Mouse (Mus musculus): Measurements from ENCODE around the gene Tpm3. TPM values are rescaled to one million over a fixed set of nuclear protein-coding genes. Genes with fewer than 3 reads are reported as not detected.

Tpm3 gene
- total and polyA plus RNA-seq, 3 experiments, result 205 to 274 (median 273) TPM

DNA sequence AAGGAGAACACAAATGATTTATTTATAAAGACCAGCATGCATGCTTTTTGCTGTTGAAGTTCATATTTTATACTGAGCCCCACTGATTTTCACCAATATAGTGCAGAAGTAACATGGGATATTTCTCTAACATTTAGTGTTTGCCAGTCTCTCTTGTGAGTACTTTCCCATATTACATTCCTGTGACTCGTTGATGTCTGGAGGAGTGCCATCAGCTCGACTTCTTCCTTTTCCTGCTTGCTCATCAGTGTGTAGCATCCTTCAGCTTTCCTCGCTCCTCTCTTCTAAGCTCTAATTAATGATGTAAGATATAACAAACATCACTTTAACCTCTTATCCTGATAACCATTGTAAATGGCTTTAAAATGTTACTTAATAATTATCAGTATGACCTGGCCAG, 73.0 kb downstream of the Tpm3 start:
- DNase-seq (ENCODE audit: low read depth, low spot score), result no peak
- TF ChIP-seq ZNF384 (IDR thresholded peaks at IDR 0.05; ENCODE audit: low read depth, low read length) (no peak), POLR2AphosphoS2 (IDR thresholded peaks at IDR 0.05; ENCODE audit: low read length) (no peak)
- Histone ChIP-seq H3K27ac (ENCODE audit: control insufficient read depth, low read depth, low read length) (no peak overlapping the region), H3K36me3 (ENCODE audit: control insufficient read depth in 1 of 2, insufficient read depth in 2 of 2, low read length in 2 of 2) (no peaks in the 10 kb centered on the region), H3K27me3 (ENCODE audit: control insufficient read depth in 1 of 2, insufficient read depth in 2 of 2, low read length in 2 of 2) (no peaks in the 10 kb centered on the region), H3K9me3 (replicated peaks; ENCODE audit: insufficient read depth, low read length) (no peaks in the 10 kb centered on the region), H3K4me3 (ENCODE audit: control insufficient read depth in 1 of 2, insufficient read depth in 1 of 2, low read depth in 2 of 2, low read length in 2 of 2) (no peak overlapping the region), H3K79me2 (ENCODE audit: control insufficient read depth, insufficient read depth, low read length, poor library complexity) (no peaks in the 10 kb centered on the region), H3K9ac (ENCODE audit: control insufficient read depth, low read depth, low read length, poor library complexity, severe bottlenecking) (no peak overlapping the region), H3K4me1 (ENCODE audit: control insufficient read depth in 1 of 2, insufficient read depth in 2 of 2, low read length in 2 of 2) (no peaks in the 10 kb centered on the region)

DNA sequence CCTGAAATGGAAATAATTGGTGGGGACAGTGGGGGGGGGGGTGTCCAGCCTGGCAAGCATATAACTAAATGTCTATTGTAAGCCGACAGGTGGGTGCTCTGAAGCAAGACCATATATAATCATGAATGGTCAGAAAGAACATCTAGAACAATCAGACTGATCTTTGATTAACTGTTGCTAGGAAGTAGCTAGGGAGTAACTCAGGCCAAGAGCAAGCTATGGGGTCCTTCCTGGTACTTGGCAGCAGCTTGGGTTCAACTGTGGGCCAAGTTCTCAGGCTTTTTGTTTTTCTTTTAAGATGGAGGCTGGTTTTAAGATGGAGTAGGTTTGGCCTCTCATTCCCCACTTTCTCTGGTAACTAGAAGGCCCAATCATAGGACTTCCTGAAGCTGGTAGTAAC, 74.2 kb downstream of the Tpm3 start:
- Histone ChIP-seq H3K27me3 (ENCODE audit: control insufficient read depth in 1 of 2, insufficient read depth in 2 of 2, low read length in 2 of 2) (no peaks in the 10 kb centered on the region), H3K79me2 (ENCODE audit: control insufficient read depth, insufficient read depth, low read length, poor library complexity) (no peaks in the 10 kb centered on the region), H3K9me3 (replicated peaks; ENCODE audit: insufficient read depth, low read length) (no peaks in the 10 kb centered on the region), H3K36me3 (ENCODE audit: control insufficient read depth in 1 of 2, insufficient read depth in 2 of 2, low read length in 2 of 2) (no peaks in the 10 kb centered on the region), H3K9ac (ENCODE audit: control insufficient read depth, low read depth, low read length, poor library complexity, severe bottlenecking) (no peak overlapping the region), H3K4me3 (ENCODE audit: control insufficient read depth in 1 of 2, insufficient read depth in 1 of 2, low read depth in 2 of 2, low read length in 2 of 2) (no peak overlapping the region), H3K4me1 (ENCODE audit: control insufficient read depth in 1 of 2, insufficient read depth in 2 of 2, low read length in 2 of 2) (no peaks in the 10 kb centered on the region), H3K27ac (ENCODE audit: control insufficient read depth, low read depth, low read length) (no peak overlapping the region)
- no peak for DNase-seq (ENCODE audit: low read depth, low spot score)
- no peak for TF ChIP-seq E2F4 (IDR thresholded peaks at IDR 0.05; ENCODE audit: borderline replicate concordance, low read depth, low read length)
- no peak for TF ChIP-seq ZMIZ1 (IDR thresholded peaks at IDR 0.05; ENCODE audit: low read depth, low read length)
- TF ChIP-seq POLR2A (IDR thresholded peaks at IDR 0.05; ENCODE audit: control insufficient read depth in 1 of 2, insufficient read depth in 1 of 2, low read depth in 1 of 2, low read length in 2 of 2, poor library complexity in 1 of 2), result no peak
- no peak for TF ChIP-seq TBP (IDR thresholded peaks at IDR 0.05; ENCODE audit: low read depth, low read length)
- TF ChIP-seq ZC3H11A (IDR thresholded peaks at IDR 0.05; ENCODE audit: low read depth, low read length), result no peak
- TF ChIP-seq RAD21 (IDR thresholded peaks at IDR 0.05; ENCODE audit: low read depth, low read length), result no peak
- no peak for TF ChIP-seq UBTF (IDR thresholded peaks at IDR 0.05; ENCODE audit: borderline replicate concordance, insufficient read depth, low read depth, low read length)
- no peak for TF ChIP-seq GABPA (IDR thresholded peaks at IDR 0.05; ENCODE audit: low read depth, low read length)
- TF ChIP-seq MAZ (IDR thresholded peaks at IDR 0.05; ENCODE audit: low read depth, low read length), result no peak
- TF ChIP-seq NRF1 (IDR thresholded peaks at IDR 0.05; ENCODE audit: insufficient read depth, low read depth, low read length, poor library complexity, severe bottlenecking), result no peak
- TF ChIP-seq JUND (IDR thresholded peaks at IDR 0.05; ENCODE audit: low read depth, low read length), result no peak
- no peak for TF ChIP-seq SIN3A (IDR thresholded peaks at IDR 0.05; ENCODE audit: low read length)
- no peak for TF ChIP-seq TAL1 (IDR thresholded peaks at IDR 0.05; ENCODE audit: low read length)
- TF ChIP-seq TCF12 (IDR thresholded peaks at IDR 0.05; ENCODE audit: low read depth, low read length), result no peak
- TF ChIP-seq MYC (IDR thresholded peaks at IDR 0.05; ENCODE audit: low read depth, low read length), result no peak
- TF ChIP-seq MAFK (IDR thresholded peaks at IDR 0.05; ENCODE audit: borderline replicate concordance, low read depth, low read length), result no peak
- no peak for TF ChIP-seq NELFE (IDR thresholded peaks at IDR 0.05; ENCODE audit: low read depth, low read length)
- TF ChIP-seq CHD1 (IDR thresholded peaks at IDR 0.05; ENCODE audit: low read depth, low read length), result no peak

Other genes starting within 250 kb of the Tpm3 start
- 3.3 and 5.3 TPM in 2 replicates for gene She, start 241.3 kb upstream of the Tpm3 start, total RNA-seq (2012; rRNA removed)
- gene She, start 241.3 kb upstream of the Tpm3 start, polyA plus RNA-seq (2012; ENCODE audit: insufficient read depth in 1 of 2, insufficient read length in 2 of 2, low read depth in 1 of 2, low replicate concordance in 2 of 2, missing spikeins in 1 of 2), result 1 to 10 TPM in 1 of 2 experiments, not detected in 1; 3.5 TPM
- 0.13 and 0.15 TPM in 2 replicates for gene Il6ra, start 159.5 kb upstream of the Tpm3 start, total RNA-seq (2012; rRNA removed)
- 1 to 10 TPM in 1 of 2 experiments, not detected in 1; 3.4 TPM for gene Il6ra, start 159.5 kb upstream of the Tpm3 start, polyA plus RNA-seq (2012; ENCODE audit: insufficient read depth in 1 of 2, insufficient read length in 2 of 2, low read depth in 1 of 2, low replicate concordance in 2 of 2, missing spikeins in 1 of 2)
- 26.2 and 27.1 TPM in 2 replicates for gene Atp8b2, start 109.1 kb upstream of the Tpm3 start, total RNA-seq (2012; rRNA removed)
- 10 to 100 TPM in 1 of 2 experiments, not detected in 1; 44.7 TPM for gene Atp8b2, start 109.1 kb upstream of the Tpm3 start, polyA plus RNA-seq (2012; ENCODE audit: insufficient read depth in 1 of 2, insufficient read length in 2 of 2, low read depth in 1 of 2, low replicate concordance in 2 of 2, missing spikeins in 1 of 2)
- gene Hax1, start 73.9 kb upstream of the Tpm3 start, total RNA-seq (2012; rRNA removed), result 232 and 318 TPM in 2 replicates
- gene Hax1, start 73.9 kb upstream of the Tpm3 start, polyA plus RNA-seq (2012; ENCODE audit: insufficient read depth in 1 of 2, insufficient read length in 2 of 2, low read depth in 1 of 2, low replicate concordance in 2 of 2, missing spikeins in 1 of 2), result 100 to 1,000 TPM in 1 of 2 experiments, not detected in 1; 322 TPM
- 152 and 161 TPM in 2 replicates for gene 4933434E20Rik, start 21.0 kb upstream of the Tpm3 start, total RNA-seq (2012; rRNA removed)
- gene 4933434E20Rik, start 21.0 kb upstream of the Tpm3 start, polyA plus RNA-seq (2012; ENCODE audit: insufficient read depth in 1 of 2, insufficient read length in 2 of 2, low read depth in 1 of 2, low replicate concordance in 2 of 2, missing spikeins in 1 of 2), result 100 to 1,000 TPM; 184 to 227 TPM
- gene Ubap2l, start 20.0 kb upstream of the Tpm3 start, total RNA-seq (2012; rRNA removed), result 102 and 107 TPM in 2 replicates
- 100 to 1,000 TPM; 247 to 442 TPM for gene Ubap2l, start 20.0 kb upstream of the Tpm3 start, polyA plus RNA-seq (2012; ENCODE audit: insufficient read depth in 1 of 2, insufficient read length in 2 of 2, low read depth in 1 of 2, low replicate concordance in 2 of 2, missing spikeins in 1 of 2)
- gene Nup210l, start 31.5 kb downstream of the Tpm3 start, total RNA-seq (2012; rRNA removed), result 0.54 and 0.62 TPM in 2 replicates
- under 1 TPM in 1 of 2 experiments, not detected in 1; 0.65 TPM for gene Nup210l, start 31.5 kb downstream of the Tpm3 start, polyA plus RNA-seq (2012; ENCODE audit: insufficient read depth in 1 of 2, insufficient read length in 2 of 2, low read depth in 1 of 2, low replicate concordance in 2 of 2, missing spikeins in 1 of 2)
- gene Rps27, start 141.0 kb downstream of the Tpm3 start, total RNA-seq (2012; rRNA removed), result 5,481 and 6,504 TPM in 2 replicates
- 1,000 to 10,000 TPM in 1 of 2 experiments, not detected in 1; 2,476 TPM for gene Rps27, start 141.0 kb downstream of the Tpm3 start, polyA plus RNA-seq (2012; ENCODE audit: insufficient read depth in 1 of 2, insufficient read length in 2 of 2, low read depth in 1 of 2, low replicate concordance in 2 of 2, missing spikeins in 1 of 2)
- 4.3 and 5.1 TPM in 2 replicates for gene Rab13, start 141.0 kb downstream of the Tpm3 start, total RNA-seq (2012; rRNA removed)
- 1 to 10 TPM in 1 of 2 experiments, not detected in 1; 7.7 TPM for gene Rab13, start 141.0 kb downstream of the Tpm3 start, polyA plus RNA-seq (2012; ENCODE audit: insufficient read depth in 1 of 2, insufficient read length in 2 of 2, low read depth in 1 of 2, low replicate concordance in 2 of 2, missing spikeins in 1 of 2)
- 76.0 and 107 TPM in 2 replicates for gene Jtb, start 158.9 kb downstream of the Tpm3 start, total RNA-seq (2012; rRNA removed)
- 100 to 1,000 TPM in 1 of 2 experiments, not detected in 1; 103 TPM for gene Jtb, start 158.9 kb downstream of the Tpm3 start, polyA plus RNA-seq (2012; ENCODE audit: insufficient read depth in 1 of 2, insufficient read length in 2 of 2, low read depth in 1 of 2, low replicate concordance in 2 of 2, missing spikeins in 1 of 2)
- gene Creb3l4, start 170.9 kb downstream of the Tpm3 start, total RNA-seq (2012; rRNA removed), result 0.08 TPM in 1 of 2 replicates, not detected in the other
- under 1 TPM in 1 of 2 experiments, not detected in 1; 0.07 TPM for gene Creb3l4, start 170.9 kb downstream of the Tpm3 start, polyA plus RNA-seq (2012; ENCODE audit: insufficient read depth in 1 of 2, insufficient read length in 2 of 2, low read depth in 1 of 2, low replicate concordance in 2 of 2, missing spikeins in 1 of 2)
- 47.2 and 58.5 TPM in 2 replicates for gene Slc39a1, start 175.5 kb downstream of the Tpm3 start, total RNA-seq (2012; rRNA removed)
- gene Slc39a1, start 175.5 kb downstream of the Tpm3 start, polyA plus RNA-seq (2012; ENCODE audit: insufficient read depth in 1 of 2, insufficient read length in 2 of 2, low read depth in 1 of 2, low replicate concordance in 2 of 2, missing spikeins in 1 of 2), result 10 to 100 TPM; 61.7 to 80.5 TPM
- 7.1 and 7.6 TPM in 2 replicates for gene Crtc2, start 181.5 kb downstream of the Tpm3 start, total RNA-seq (2012; rRNA removed)
- gene Crtc2, start 181.5 kb downstream of the Tpm3 start, polyA plus RNA-seq (2012; ENCODE audit: insufficient read depth in 1 of 2, insufficient read length in 2 of 2, low read depth in 1 of 2, low replicate concordance in 2 of 2, missing spikeins in 1 of 2), result 10 to 100 TPM in 1 of 2 experiments, not detected in 1; 66.9 TPM
- 10.3 and 11.6 TPM in 2 replicates for gene Dennd4b, start 192.5 kb downstream of the Tpm3 start, total RNA-seq (2012; rRNA removed)
- 10 to 100 TPM in 1 of 2 experiments, not detected in 1; 27.1 TPM for gene Dennd4b, start 192.5 kb downstream of the Tpm3 start, polyA plus RNA-seq (2012; ENCODE audit: insufficient read depth in 1 of 2, insufficient read length in 2 of 2, low read depth in 1 of 2, low replicate concordance in 2 of 2, missing spikeins in 1 of 2)
- gene Gatad2b, start 220.5 kb downstream of the Tpm3 start, total RNA-seq (2012; rRNA removed), result 9.1 and 12.3 TPM in 2 replicates
- gene Gatad2b, start 220.5 kb downstream of the Tpm3 start, polyA plus RNA-seq (2012; ENCODE audit: insufficient read depth in 1 of 2, insufficient read length in 2 of 2, low read depth in 1 of 2, low replicate concordance in 2 of 2, missing spikeins in 1 of 2), result 10 to 100 TPM in 1 of 2 experiments, not detected in 1; 37.6 TPM